Mouse (Mus musculus): ENCODE measurements at regions not wholly inside any gene's neighbourhood (a gene's known extent, or its start where the extent isn't known, plus 50 kb on each side); places are given as distances from the start of the nearest gene placed in this dataset.

GRCm38 (mm10) chr12:35666062-35666461 is 131.2 kb upstream of the Ahr start:
- DNase-seq (ENCODE audit: low spot score), result peak; percentile 6
- Histone ChIP-seq H3K27me3 (ENCODE audit: control insufficient read depth, insufficient read depth, low read length) (no peaks in the 10 kb centered on the region), H3K27ac (ENCODE audit: low read depth) (no peak overlapping the region), H3K4me1 (ENCODE audit: control insufficient read depth, insufficient read depth) (no peaks in the 10 kb centered on the region), H3K36me3 (replicated peaks; ENCODE audit: control insufficient read depth, insufficient read depth, low read length) (no peaks in the 10 kb centered on the region), H3K9me3 (replicated peaks; ENCODE audit: control insufficient read depth, low read length) (no peaks in the 10 kb centered on the region), H3K4me2 (ENCODE audit: low read depth, low read length) (no peak overlapping the region), H3K9ac (replicated peaks; ENCODE audit: low read depth, low read length) (no peak overlapping the region), H3K4me3 (ENCODE audit: low read depth, low read length) (no peak overlapping the region)
- WGBS, result 45% methylated on average over 2 of the region's 2 CpGs
- ATAC-seq (ENCODE audit: insufficient read depth, low read depth), result no peak
- TF ChIP-seq CTCF (IDR thresholded peaks at IDR 0.05; ENCODE audit: low read depth), result no peak
- TF ChIP-seq EP300 (IDR thresholded peaks at IDR 0.05; ENCODE audit: low read depth), result no peak

DNA sequence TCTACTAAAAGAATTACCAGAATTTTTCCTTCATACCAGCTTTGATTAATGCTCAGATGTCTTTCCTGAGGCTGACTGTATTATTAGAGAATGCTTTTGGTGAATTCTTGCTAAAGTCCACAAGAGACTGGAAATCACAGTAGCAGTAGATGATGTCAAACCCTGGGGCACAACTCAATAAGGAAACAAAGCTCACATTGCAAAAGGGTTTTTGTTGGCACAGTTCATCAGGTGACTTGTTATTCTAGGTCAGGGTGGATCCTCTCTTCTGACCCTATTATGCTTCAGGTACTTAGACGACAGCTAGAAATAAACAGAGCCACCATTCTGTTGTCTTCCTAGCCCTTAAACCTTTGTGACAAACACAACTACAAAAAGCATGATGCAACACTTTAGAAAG is 128.2 kb upstream of the Ahr start:
- Histone ChIP-seq H3K27me3 (ENCODE audit: control insufficient read depth, insufficient read depth, low read length) (no peaks in the 10 kb centered on the region), H3K27ac (ENCODE audit: low read depth) (no peak overlapping the region), H3K36me3 (replicated peaks; ENCODE audit: control insufficient read depth, insufficient read depth, low read length) (no peaks in the 10 kb centered on the region), H3K9me3 (replicated peaks; ENCODE audit: control insufficient read depth, low read length) (no peaks in the 10 kb centered on the region), H3K4me1 (ENCODE audit: control insufficient read depth, insufficient read depth) (no peaks in the 10 kb centered on the region), H3K4me2 (ENCODE audit: low read depth, low read length) (no peak overlapping the region), H3K9ac (replicated peaks; ENCODE audit: low read depth, low read length) (no peak overlapping the region), H3K4me3 (ENCODE audit: low read depth, low read length) (no peak overlapping the region)
- DNase-seq (ENCODE audit: low spot score) (no peak), ATAC-seq (ENCODE audit: insufficient read depth, low read depth) (no peak)
- no peak for TF ChIP-seq CTCF (IDR thresholded peaks at IDR 0.05; ENCODE audit: low read depth)
- TF ChIP-seq EP300 (IDR thresholded peaks at IDR 0.05; ENCODE audit: low read depth), result no peak
- 85% methylated on average over 1 of the region's 1 CpGs for WGBS

- Histone ChIP-seq H3K4me2 (ENCODE audit: low read depth, low read length) (no peak overlapping the region), H3K9me3 (replicated peaks; ENCODE audit: control insufficient read depth, low read length) (no peaks in the 10 kb centered on the region), H3K4me3 (ENCODE audit: low read depth, low read length) (no peak overlapping the region), H3K27ac (ENCODE audit: low read depth) (no peak overlapping the region), H3K9ac (replicated peaks; ENCODE audit: low read depth, low read length) (no peak overlapping the region), H3K4me1 (ENCODE audit: control insufficient read depth, insufficient read depth) (no peaks in the 10 kb centered on the region), H3K36me3 (replicated peaks; ENCODE audit: control insufficient read depth, insufficient read depth, low read length) (no peaks in the 10 kb centered on the region), H3K27me3 (ENCODE audit: control insufficient read depth, insufficient read depth, low read length) (no peaks in the 10 kb centered on the region)
- no peak for ATAC-seq (ENCODE audit: insufficient read depth, low read depth)
- TF ChIP-seq CTCF (IDR thresholded peaks at IDR 0.05; ENCODE audit: low read depth), result no peak
- no peak for TF ChIP-seq EP300 (IDR thresholded peaks at IDR 0.05; ENCODE audit: low read depth)
- no peak for DNase-seq (ENCODE audit: low spot score)
- 65% methylated on average over 3 of the region's 3 CpGs for WGBS
Observed at GRCm38 (mm10) chr12:35656563-35656962, 121.7 kb upstream of the Ahr start.

DNA sequence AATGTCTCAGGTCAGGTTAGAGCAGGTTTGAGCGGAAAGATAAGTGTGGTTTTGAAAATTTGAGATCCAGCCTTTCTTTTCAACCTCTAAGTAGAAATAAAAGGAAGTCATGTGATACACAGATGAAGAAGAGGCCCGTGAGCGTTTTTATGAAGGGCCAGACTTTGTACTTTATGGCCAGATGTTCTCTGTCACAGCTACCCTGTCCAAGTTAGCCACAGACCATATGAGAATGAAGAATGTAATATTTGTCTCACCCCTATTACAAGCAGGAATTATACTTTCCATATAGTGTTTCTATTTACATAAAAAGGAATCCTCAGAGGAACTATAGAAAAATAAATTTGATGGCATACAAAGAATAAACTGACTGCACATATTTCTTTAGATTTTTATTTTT is 114.9 kb upstream of the Ahr start:
- Histone ChIP-seq H3K4me3 (ENCODE audit: low read depth, low read length) (no peak overlapping the region), H3K4me2 (ENCODE audit: low read depth, low read length) (no peak overlapping the region), H3K27me3 (ENCODE audit: control insufficient read depth, insufficient read depth, low read length) (no peaks in the 10 kb centered on the region), H3K4me1 (ENCODE audit: control insufficient read depth, insufficient read depth) (no peaks in the 10 kb centered on the region), H3K9ac (replicated peaks; ENCODE audit: low read depth, low read length) (no peak overlapping the region), H3K27ac (ENCODE audit: low read depth) (no peak overlapping the region), H3K9me3 (replicated peaks; ENCODE audit: control insufficient read depth, low read length) (no peaks in the 10 kb centered on the region), H3K36me3 (replicated peaks; ENCODE audit: control insufficient read depth, insufficient read depth, low read length) (no peaks in the 10 kb centered on the region)
- DNase-seq (ENCODE audit: low spot score), result no peak
- no peak for ATAC-seq (ENCODE audit: insufficient read depth, low read depth)
- WGBS, result 61% methylated on average over 3 of the region's 3 CpGs
- TF ChIP-seq EP300 (IDR thresholded peaks at IDR 0.05; ENCODE audit: low read depth), result no peak
- TF ChIP-seq CTCF (IDR thresholded peaks at IDR 0.05; ENCODE audit: low read depth), result no peak

GRCm38 (mm10) chr12:35642473-35642872 is 107.6 kb upstream of the Ahr start:
- Histone ChIP-seq H3K4me2 (ENCODE audit: low read depth, low read length) (no peak overlapping the region), H3K9ac (replicated peaks; ENCODE audit: low read depth, low read length) (no peak overlapping the region), H3K27me3 (ENCODE audit: control insufficient read depth, insufficient read depth, low read length) (no peaks in the 10 kb centered on the region), H3K36me3 (replicated peaks; ENCODE audit: control insufficient read depth, insufficient read depth, low read length) (no peaks in the 10 kb centered on the region), H3K27ac (ENCODE audit: low read depth) (no peak overlapping the region), H3K9me3 (replicated peaks; ENCODE audit: control insufficient read depth, low read length) (no peaks in the 10 kb centered on the region), H3K4me1 (ENCODE audit: control insufficient read depth, insufficient read depth) (no peaks in the 10 kb centered on the region), H3K4me3 (ENCODE audit: low read depth, low read length) (no peak overlapping the region)
- DNase-seq (ENCODE audit: low spot score) (no peak), ATAC-seq (ENCODE audit: insufficient read depth, low read depth) (no peak)
- TF ChIP-seq CTCF (IDR thresholded peaks at IDR 0.05; ENCODE audit: low read depth) (no peak), EP300 (IDR thresholded peaks at IDR 0.05; ENCODE audit: low read depth) (no peak)

DNA sequence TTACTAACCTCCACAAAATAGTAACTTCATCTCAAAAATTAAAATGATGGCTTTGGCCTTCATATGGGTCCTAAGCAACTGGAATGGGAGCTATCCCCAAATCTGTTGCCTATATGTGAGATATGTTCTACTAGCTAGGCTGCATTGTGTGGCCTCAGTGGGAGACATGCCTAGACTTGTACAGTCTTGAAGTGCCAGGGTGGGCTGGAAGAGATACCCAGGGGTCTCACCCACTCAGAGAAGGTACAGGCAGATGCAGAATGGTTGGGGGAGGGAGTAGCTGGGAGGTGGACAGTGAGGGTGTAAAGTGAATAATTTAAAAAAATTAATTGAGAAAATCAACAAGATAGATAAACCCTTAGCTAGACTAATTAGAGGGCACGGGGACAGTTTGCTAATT is 106.9 kb upstream of the Ahr start:
- no peak for DNase-seq (ENCODE audit: low spot score)
- Histone ChIP-seq H3K27ac (ENCODE audit: low read depth) (no peak overlapping the region), H3K9me3 (replicated peaks; ENCODE audit: control insufficient read depth, low read length) (no peaks in the 10 kb centered on the region), H3K4me2 (ENCODE audit: low read depth, low read length) (no peak overlapping the region), H3K9ac (replicated peaks; ENCODE audit: low read depth, low read length) (no peak overlapping the region), H3K4me3 (ENCODE audit: low read depth, low read length) (no peak overlapping the region), H3K4me1 (ENCODE audit: control insufficient read depth, insufficient read depth) (no peaks in the 10 kb centered on the region), H3K27me3 (ENCODE audit: control insufficient read depth, insufficient read depth, low read length) (no peaks in the 10 kb centered on the region), H3K36me3 (replicated peaks; ENCODE audit: control insufficient read depth, insufficient read depth, low read length) (no peaks in the 10 kb centered on the region)
- WGBS, result 41% methylated on average over 1 of the region's 1 CpGs
- TF ChIP-seq EP300 (IDR thresholded peaks at IDR 0.05; ENCODE audit: low read depth), result no peak
- no peak for TF ChIP-seq CTCF (IDR thresholded peaks at IDR 0.05; ENCODE audit: low read depth)
- ATAC-seq (ENCODE audit: insufficient read depth, low read depth), result no peak

Measured in heart, postnatal 0 days (tissue).